ENCODE assay signal across 7 mouse cellular contexts in genomic region chr1:60566631-60567311, GRCm38 (mm10). TPM values are rescaled to one million over a fixed set of nuclear protein-coding genes. Genes with fewer than 3 reads are reported as not detected.
DNase-seq lines count a peak whose midpoint lies in the region; ATAC-seq and TF ChIP-seq lines count a peak whose summit lies in the region.

Gene Raph1, minus strand, starts transcription at chr1:60567104.

- H3K36me3 ChIP-seq in intestine, postnatal 0 days (ENCODE audit: control insufficient read depth, insufficient read depth): peaks cover 3% of the 10 kb centered on the region; the same call in 1 of the 2 replicates
- peaks cover 13% of the 10 kb centered on the region for H3K36me3 ChIP-seq in midbrain, embryonic 10.5 days

- WGBS in intestine, postnatal 0 days: 0% methylated on average over 55 of the region's 92 CpGs
- WGBS in midbrain, embryonic 10.5 days: under 1% methylated on average over 67 of the region's 92 CpGs

- H3K4me3 ChIP-seq in intestine, postnatal 0 days (ENCODE audit: low read depth, low read length): peak within 1 kb of the TSS; percentile 96
- peak within 1 kb of the TSS; percentile 85 for H3K4me3 ChIP-seq in midbrain, embryonic 10.5 days

- 0 out of 2 replicates have a peak, but pooled peaks cover 11% of the 10 kb centered on the region for H3K4me1 ChIP-seq in intestine, postnatal 0 days (replicated peaks; ENCODE audit: control insufficient read depth, insufficient read depth, low read length)
- peaks cover 19% of the 10 kb centered on the region for H3K4me1 ChIP-seq in midbrain, embryonic 10.5 days

- peak; percentile 98 for ATAC-seq in intestine, postnatal 0 days

- peak within 1 kb of the TSS; percentile 92 for H3K9ac ChIP-seq in intestine, postnatal 0 days (ENCODE audit: low read depth, low read length)

- peak within 1 kb of the TSS; percentile 85 for H3K4me2 ChIP-seq in intestine, postnatal 0 days (replicated peaks; ENCODE audit: low read depth)

- DNase-seq in adrenal gland, adult 2 months: peak; percentile 95
- DNase-seq in embryo, embryonic 11 days: peak; percentile 97
- no peak for DNase-seq in gonadal fat pad, adult 2 months (ENCODE audit: low read depth)
- DNase-seq in left cerebral cortex, postnatal 36 days (ENCODE audit: low spot score in 2 of 2): peak; percentile 75 to 89
- peak; percentile 85 for DNase-seq in midbrain, embryonic 10.5 days (ENCODE audit: low spot score)
- peak; percentile 91 for DNase-seq in skeletal muscle tissue, adult 2 months (ENCODE audit: low read depth, low spot score)

- no peak for TF ChIP-seq CTCF in intestine, postnatal 0 days (IDR thresholded peaks at IDR 0.05; ENCODE audit: low read depth)

- peak within 1 kb of the TSS; percentile 96 for H3K27ac ChIP-seq in intestine, postnatal 0 days (ENCODE audit: low read depth, low read length)
- H3K27ac ChIP-seq in midbrain, embryonic 10.5 days (replicated peaks): peak within 1 kb of the TSS; percentile 97

- intact Hi-C loops in left cerebral cortex, postnatal 36 days (cut with DNase I): loop anchor here (1.0 to 5.0 kb wide), 2 partner anchors 157 to 281 kb away; partner anchors contain the start of gene Abi2

- no peaks in the 10 kb centered on the region for H3K9me3 ChIP-seq in intestine, postnatal 0 days (ENCODE audit: control insufficient read depth)
- 0 out of 2 replicates have a peak, but pooled peaks cover 5% of the 10 kb centered on the region for H3K9me3 ChIP-seq in midbrain, embryonic 10.5 days (replicated peaks)

- H3K27me3 ChIP-seq in intestine, postnatal 0 days (replicated peaks; ENCODE audit: control insufficient read depth, insufficient read depth, low read length): no peaks in the 10 kb centered on the region
- 0 out of 2 replicates have a peak, but pooled peaks cover 9% of the 10 kb centered on the region for H3K27me3 ChIP-seq in midbrain, embryonic 10.5 days (ENCODE audit: low read depth, poor library complexity, severe bottlenecking)

RNA-seq across cellular contexts. Expression of gene Raph1, which starts in this region (rescaled TPM):
- 100 to 1,000 TPM; 123 to 150 TPM for total RNA-seq in adrenal gland, adult 2 months (2021)
- polyA plus RNA-seq in adrenal gland, adult 2 months (2012; rRNA removed): 7.0 and 7.5 TPM in 2 replicates
- polyA plus RNA-seq in gonadal fat pad, adult 2 months (2012; rRNA removed): 13.8 and 20.2 TPM in 2 replicates
- 17.0 and 17.9 TPM in 2 replicates for polyA plus RNA-seq in intestine, postnatal 0 days (2015; fragmentation: Nextera tagmentation; extraction: Ambion mirVana)
- 10 to 100 TPM; 68.4 to 83.6 TPM for total RNA-seq in left cerebral cortex, postnatal 36 days (2021)
- polyA plus RNA-seq in midbrain, embryonic 10.5 days (2016; fragmentation: Nextera tagmentation; extraction: Ambion mirVana): 19.9 and 21.7 TPM in 2 replicates
